Mouse (Mus musculus): ENCODE measurements around the gene Hist2h3c2. TPM values are rescaled to one million over a fixed set of nuclear protein-coding genes. Genes with fewer than 3 reads are reported as not detected.
"Not testable (repeated sequence)": the region's sequence is repeated elsewhere in the genome, so short reads cannot be mapped to it uniquely, and the experiment has no call there.

Gene Hist2h3c2
- 4.7 and 5.7 TPM in 2 replicates for polyA plus RNA-seq (2015; fragmentation: Nextera tagmentation; extraction: Ambion mirVana)

- WGBS = 0% methylated on average over 14 of the region's 68 CpGs
- Histone ChIP-seq H3K27ac (replicated peaks) (peak within 1 kb of the TSS; percentile 84), H3K4me3 (replicated peaks) (peak within 1 kb of the TSS; percentile 45), H3K4me2 (replicated peaks) (peak within 1 kb of the TSS; percentile 50), H3K9ac (peak within 1 kb of the TSS; percentile 44), H3K4me1 (peaks cover 29% of the 10 kb centered on the region)
- not testable (repeated sequence) for H3K9me3 ChIP-seq (replicated peaks); H3K36me3 ChIP-seq; H3K27me3 ChIP-seq
- ATAC-seq (ENCODE audit: insufficient number of reproducible peaks, low FRiP score, low TSS enrichment, low read depth) = peak; percentile 92
Observed at GRCm38 (mm10) chr3:96238954-96239793, at the start of gene Hist2h3c2. Gene Hist2h3c2, minus strand, starts transcription at chr3:96239127.

GRCm38 (mm10) chr3:96287334-96287733, 48.4 kb upstream of the Hist2h3c2 start:
- peaks cover 14% of the 10 kb centered on the region for H3K27me3 ChIP-seq
- H3K36me3 ChIP-seq; H3K9ac ChIP-seq; H3K4me3 ChIP-seq (replicated peaks); H3K9me3 ChIP-seq (replicated peaks); H3K4me1 ChIP-seq; ATAC-seq (ENCODE audit: insufficient number of reproducible peaks, low FRiP score, low TSS enrichment, low read depth); H3K27ac ChIP-seq (replicated peaks); H3K4me2 ChIP-seq (replicated peaks): not testable (repeated sequence)
- 88% methylated on average over 11 of the region's 11 CpGs for WGBS

GRCm38 (mm10) chr3:96284457-96284856, 45.5 kb upstream of the Hist2h3c2 start:
- Histone ChIP-seq H3K4me2 (replicated peaks) (0 out of 2 replicates have a peak overlapping the region, but pooled peaks have one; percentile 17), H3K9me3 (replicated peaks) (no peaks in the 10 kb centered on the region), H3K27me3 (peaks cover 14% of the 10 kb centered on the region), H3K9ac (no peak overlapping the region), H3K4me3 (replicated peaks) (no peak overlapping the region), H3K27ac (replicated peaks) (no peak overlapping the region), H3K36me3 (no peaks in the 10 kb centered on the region), H3K4me1 (peaks cover 9% of the 10 kb centered on the region; the same call in 1 of the 2 replicates)
- no peak for ATAC-seq (ENCODE audit: insufficient number of reproducible peaks, low FRiP score, low TSS enrichment, low read depth)
- WGBS = 16% methylated on average over 4 of the region's 4 CpGs

- no peaks in the 10 kb centered on the region for H3K36me3 ChIP-seq
- no peak overlapping the region for H3K9ac ChIP-seq
- H3K9me3 ChIP-seq (replicated peaks) = no peaks in the 10 kb centered on the region
- peaks cover 14% of the 10 kb centered on the region for H3K27me3 ChIP-seq
- WGBS = 51% methylated on average over 6 of the region's 6 CpGs
- H3K27ac ChIP-seq (replicated peaks) = no peak overlapping the region
- H3K4me2 ChIP-seq (replicated peaks) = no peak overlapping the region
- H3K4me3 ChIP-seq (replicated peaks) = no peak overlapping the region
- ATAC-seq (ENCODE audit: insufficient number of reproducible peaks, low FRiP score, low TSS enrichment, low read depth) = no peak
- H3K4me1 ChIP-seq = peaks cover 20% of the 10 kb centered on the region
Observed at GRCm38 (mm10) chr3:96280660-96281059, 41.7 kb upstream of the Hist2h3c2 start.

- Histone ChIP-seq H3K9me3 (replicated peaks) (no peaks in the 10 kb centered on the region), H3K36me3 (no peaks in the 10 kb centered on the region), H3K27me3 (peaks cover 3% of the 10 kb centered on the region; the same call in 1 of the 2 replicates), H3K4me3 (replicated peaks) (peak overlapping the region; percentile 56), H3K27ac (replicated peaks) (peak overlapping the region; percentile 93), H3K4me2 (replicated peaks) (peak overlapping the region; percentile 91), H3K9ac (peak overlapping the region; percentile 50), H3K4me1 (peaks cover 12% of the 10 kb centered on the region)
- under 1% methylated on average over 49 of the region's 49 CpGs for WGBS
- ATAC-seq (ENCODE audit: insufficient number of reproducible peaks, low FRiP score, low TSS enrichment, low read depth) = peak; percentile 94
Observed at GRCm38 (mm10) chr3:96277800-96278624, 39.1 kb upstream of the Hist2h3c2 start.

DNA sequence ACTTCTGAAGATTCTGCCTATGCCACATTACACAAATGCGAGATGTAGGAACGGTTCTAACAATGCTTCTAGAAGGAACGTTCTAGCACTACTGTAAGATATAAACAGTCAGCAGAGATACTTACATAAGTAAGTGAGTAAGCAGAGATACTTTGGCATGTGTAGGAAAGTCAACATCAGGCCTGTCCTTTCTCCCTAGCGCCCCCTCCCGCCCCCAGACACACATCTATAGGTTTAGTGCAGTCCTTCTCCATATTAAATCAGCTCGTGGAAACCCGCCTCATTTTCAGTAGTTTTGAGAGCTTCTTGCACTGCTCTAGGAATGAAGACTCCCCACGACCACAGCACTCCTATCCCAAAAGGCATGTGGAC, 38.5 kb upstream of the Hist2h3c2 start:
- H3K9me3 ChIP-seq (replicated peaks) = no peaks in the 10 kb centered on the region

GRCm38 (mm10) chr3:96273591-96274465, 34.9 kb upstream of the Hist2h3c2 start:
- H3K9me3 ChIP-seq (replicated peaks) = no peaks in the 10 kb centered on the region
- ATAC-seq (ENCODE audit: insufficient number of reproducible peaks, low FRiP score, low TSS enrichment, low read depth) = no peak
- H3K4me1 ChIP-seq = peaks cover 15% of the 10 kb centered on the region
- H3K27ac ChIP-seq (replicated peaks) = no peak overlapping the region
- H3K36me3 ChIP-seq = no peaks in the 10 kb centered on the region
- no peak overlapping the region for H3K9ac ChIP-seq
- H3K4me2 ChIP-seq (replicated peaks) = no peak overlapping the region
- 87% methylated on average over 17 of the region's 17 CpGs for WGBS
- H3K4me3 ChIP-seq (replicated peaks) = no peak overlapping the region
- H3K27me3 ChIP-seq = no peaks in the 10 kb centered on the region

More for the DNA sequence above, 38.5 kb upstream of the Hist2h3c2 start:
- peak overlapping the region; percentile 93 for H3K27ac ChIP-seq (replicated peaks)
- no peaks in the 10 kb centered on the region for H3K27me3 ChIP-seq
- peaks cover 12% of the 10 kb centered on the region for H3K4me1 ChIP-seq
- H3K9ac ChIP-seq = peak overlapping the region; percentile 50
- 13% methylated on average over 8 of the region's 8 CpGs for WGBS
- H3K36me3 ChIP-seq = no peaks in the 10 kb centered on the region
- 0 out of 2 replicates have a peak, but pooled peaks have one; percentile 45 for ATAC-seq (ENCODE audit: insufficient number of reproducible peaks, low FRiP score, low TSS enrichment, low read depth)
- peak overlapping the region; percentile 56 for H3K4me3 ChIP-seq (replicated peaks)
- H3K4me2 ChIP-seq (replicated peaks) = peak overlapping the region; percentile 91

DNA sequence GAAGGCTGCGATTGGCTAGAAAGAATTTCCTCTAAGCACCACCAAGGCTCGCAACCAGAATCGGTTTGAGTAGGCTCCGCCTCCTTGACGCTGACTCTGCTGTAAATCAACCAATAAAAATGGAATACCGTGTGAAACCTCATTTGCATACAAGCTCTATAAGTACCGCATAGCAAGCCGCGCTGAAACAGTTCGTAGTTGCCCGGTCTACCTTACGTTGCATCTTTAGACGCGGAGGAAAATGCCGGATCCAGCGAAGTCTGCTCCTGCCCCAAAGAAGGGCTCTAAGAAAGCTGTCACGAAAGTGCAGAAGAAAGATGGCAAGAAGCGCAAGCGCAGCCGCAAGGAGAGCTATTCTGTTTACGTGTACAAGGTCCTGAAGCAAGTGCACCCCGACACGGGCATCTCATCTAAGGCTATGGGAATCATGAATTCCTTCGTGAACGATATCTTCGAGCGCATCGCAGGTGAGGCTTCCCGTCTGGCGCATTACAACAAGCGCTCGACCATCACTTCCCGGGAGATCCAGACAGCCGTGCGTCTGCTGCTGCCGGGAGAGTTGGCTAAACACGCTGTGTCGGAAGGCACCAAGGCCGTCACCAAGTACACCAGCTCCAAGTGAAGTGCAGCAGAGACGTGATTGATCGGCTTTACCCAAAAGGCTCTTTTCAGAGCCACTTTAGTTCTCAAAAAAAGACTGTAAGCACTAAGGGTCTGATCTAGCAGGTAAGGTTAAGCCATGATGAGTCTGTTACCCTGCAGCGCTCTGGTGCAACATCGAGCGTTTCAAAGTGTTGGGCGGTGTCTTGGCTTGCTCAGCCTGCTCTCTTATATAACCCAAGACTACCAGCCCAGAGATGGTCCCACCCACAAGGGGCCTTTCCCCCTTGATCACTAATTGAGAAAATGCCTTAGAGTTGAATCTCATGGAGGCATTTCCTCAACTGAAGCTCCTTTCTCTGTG, 30.9 kb upstream of the Hist2h3c2 start, which contains the start of gene Hist2h2bb:
Gene Hist2h2bb, plus strand, starts transcription at position 242 of the 964 bp plus-strand sequence.
- peak; percentile 96 for ATAC-seq (ENCODE audit: insufficient number of reproducible peaks, low FRiP score, low TSS enrichment, low read depth)
- Histone ChIP-seq H3K4me1 (peaks cover 13% of the 10 kb centered on the region), H3K27ac (replicated peaks) (peak within 1 kb of the TSS; percentile 96), H3K9me3 (replicated peaks) (no peaks in the 10 kb centered on the region), H3K36me3 (no peaks in the 10 kb centered on the region), H3K27me3 (no peaks in the 10 kb centered on the region), H3K9ac (peak within 1 kb of the TSS; percentile 57), H3K4me3 (replicated peaks) (peak within 1 kb of the TSS; percentile 57), H3K4me2 (replicated peaks) (peak within 1 kb of the TSS; percentile 85)
- WGBS = under 1% methylated on average over 45 of the region's 45 CpGs

GRCm38 (mm10) chr3:96268776-96269378, 29.9 kb upstream of the Hist2h3c2 start:
- Histone ChIP-seq H3K4me2 (replicated peaks) (peak overlapping the region; percentile 85), H3K4me3 (replicated peaks) (peak overlapping the region; percentile 57), H3K4me1 (peaks cover 21% of the 10 kb centered on the region), H3K27ac (replicated peaks) (peak overlapping the region; percentile 96), H3K9ac (peak overlapping the region; percentile 37; the same call in 1 of the 2 replicates)
- not testable (repeated sequence) for H3K27me3 ChIP-seq; H3K36me3 ChIP-seq; H3K9me3 ChIP-seq (replicated peaks)
- ATAC-seq (ENCODE audit: insufficient number of reproducible peaks, low FRiP score, low TSS enrichment, low read depth) = peak; percentile 18
- WGBS = 2% methylated on average over 16 of the region's 44 CpGs
